ENCODE assay signal across 16 mouse cellular contexts in genomic region chr16:64391440-64392197, GRCm38 (mm10).
DNase-seq lines count a peak whose midpoint lies in the region; ATAC-seq lines count a peak whose summit lies in the region.
"Had no signal": no experiment of that assay in that cellular context is flagged by ENCODE, and none has a peak within 500 bp of the region (broad histone marks: within the 10 kb centered on the region; RNA-seq: fewer than 3 reads in every experiment).

No protein-coding gene starts in this region.

- H3K9me3 ChIP-seq in forebrain, embryonic 14.5 days (replicated peaks; ENCODE audit: control insufficient read depth, low read length) = no peaks in the 10 kb centered on the region
- H3K9me3 ChIP-seq in forebrain, embryonic 11.5 days (ENCODE audit: control insufficient read depth, low read length) = no peaks in the 10 kb centered on the region
- no peaks in the 10 kb centered on the region for H3K9me3 ChIP-seq in forebrain, embryonic 16.5 days (ENCODE audit: control insufficient read depth, low read length)
- no peaks in the 10 kb centered on the region for H3K9me3 ChIP-seq in midbrain, embryonic 16.5 days (replicated peaks; ENCODE audit: control insufficient read depth, low read length, poor library complexity, severe bottlenecking)
- H3K9me3 ChIP-seq: embryonic facial prominence, embryonic 15.5 days; heart, embryonic 13.5 days; stomach, embryonic 15.5 days had no signal

- H3K4me3 ChIP-seq in forebrain, embryonic 14.5 days (ENCODE audit: low read depth, low read length) = no peak overlapping the region
- H3K4me3 ChIP-seq in forebrain, embryonic 11.5 days (ENCODE audit: low read depth, low read length) = no peak overlapping the region
- H3K4me3 ChIP-seq in forebrain, embryonic 16.5 days (replicated peaks; ENCODE audit: low read length) = no peak overlapping the region
- H3K4me3 ChIP-seq in midbrain, embryonic 16.5 days (ENCODE audit: low read depth, low read length) = no peak overlapping the region
- H3K4me3 ChIP-seq: embryonic facial prominence, embryonic 15.5 days; heart, embryonic 13.5 days; megakaryocyte, embryonic 14.5 days; stomach, embryonic 15.5 days had no signal

- H3K4me2 ChIP-seq in forebrain, embryonic 14.5 days (ENCODE audit: low read length) = no peak overlapping the region
- H3K4me2 ChIP-seq in forebrain, embryonic 11.5 days (ENCODE audit: low read depth, low read length, severe bottlenecking) = no peak overlapping the region
- H3K4me2 ChIP-seq in forebrain, embryonic 16.5 days (ENCODE audit: low read length) = no peak overlapping the region
- no peak overlapping the region for H3K4me2 ChIP-seq in midbrain, embryonic 16.5 days (ENCODE audit: low read length)
- H3K4me2 ChIP-seq: embryonic facial prominence, embryonic 15.5 days; heart, embryonic 13.5 days; stomach, embryonic 15.5 days had no signal

- 30% methylated on average over 8 of the region's 8 CpGs for WGBS in forebrain, embryonic 14.5 days
- 30% methylated on average over 8 of the region's 8 CpGs for WGBS in forebrain, embryonic 11.5 days
- WGBS in forebrain, embryonic 16.5 days = 21% methylated on average over 8 of the region's 8 CpGs
- WGBS in midbrain, embryonic 16.5 days = 23% methylated on average over 8 of the region's 8 CpGs

- H3K36me3 ChIP-seq in forebrain, embryonic 14.5 days (ENCODE audit: control insufficient read depth, insufficient read depth, low read length) = no peaks in the 10 kb centered on the region
- no peaks in the 10 kb centered on the region for H3K36me3 ChIP-seq in forebrain, embryonic 11.5 days (ENCODE audit: control insufficient read depth, insufficient read depth, low read length)
- no peaks in the 10 kb centered on the region for H3K36me3 ChIP-seq in forebrain, embryonic 16.5 days (ENCODE audit: control insufficient read depth, insufficient read depth)
- no peaks in the 10 kb centered on the region for H3K36me3 ChIP-seq in midbrain, embryonic 16.5 days (ENCODE audit: control insufficient read depth, insufficient read depth, low read length)
- H3K36me3 ChIP-seq: embryonic facial prominence, embryonic 15.5 days; heart, embryonic 13.5 days; stomach, embryonic 15.5 days had no signal

- peak; percentile 52 for DNase-seq in forebrain, embryonic 14.5 days (ENCODE audit: low spot score)
- no peak for DNase-seq in forebrain, embryonic 11.5 days (ENCODE audit: low spot score)
- DNase-seq in cerebellum, adult 18-20 months = peak; percentile 61 to 74
- DNase-seq in heart, adult 11 months = no peak
- no peak for DNase-seq in frontal cortex, postnatal 10 days (ENCODE audit: low spot score in 2 of 2)
- no peak for DNase-seq in spleen, adult 12 weeks (ENCODE audit: low spot score)
- DNase-seq: gastrocnemius, postnatal 14 days had no signal

- H3K4me1 ChIP-seq in forebrain, embryonic 14.5 days (ENCODE audit: control insufficient read depth, insufficient read depth, low read length) = no peaks in the 10 kb centered on the region
- H3K4me1 ChIP-seq in forebrain, embryonic 11.5 days (replicated peaks; ENCODE audit: control insufficient read depth, insufficient read depth, low read length) = no peaks in the 10 kb centered on the region; the same call in 1 of the 2 replicates
- H3K4me1 ChIP-seq in forebrain, embryonic 16.5 days (replicated peaks; ENCODE audit: control insufficient read depth, insufficient read depth, low read length) = peaks cover 3% of the 10 kb centered on the region
- no peaks in the 10 kb centered on the region for H3K4me1 ChIP-seq in midbrain, embryonic 16.5 days (ENCODE audit: control insufficient read depth, insufficient read depth, low read length)
- H3K4me1 ChIP-seq: embryonic facial prominence, embryonic 15.5 days; megakaryocyte, embryonic 14.5 days; stomach, embryonic 15.5 days had no signal

- no peaks in the 10 kb centered on the region for H3K27me3 ChIP-seq in forebrain, embryonic 14.5 days (replicated peaks; ENCODE audit: control insufficient read depth, insufficient read depth, low read length)
- H3K27me3 ChIP-seq in forebrain, embryonic 11.5 days (ENCODE audit: control insufficient read depth, insufficient read depth, low read length) = no peaks in the 10 kb centered on the region
- H3K27me3 ChIP-seq in forebrain, embryonic 16.5 days (replicated peaks; ENCODE audit: control insufficient read depth, insufficient read depth, low read length) = no peaks in the 10 kb centered on the region
- no peaks in the 10 kb centered on the region for H3K27me3 ChIP-seq in midbrain, embryonic 16.5 days (ENCODE audit: control insufficient read depth, insufficient read depth, low read depth, low read length)
- H3K27me3 ChIP-seq: embryonic facial prominence, embryonic 15.5 days; heart, embryonic 13.5 days; megakaryocyte, embryonic 14.5 days; stomach, embryonic 15.5 days had no signal

- H3K27ac ChIP-seq in forebrain, embryonic 14.5 days (ENCODE audit: low read depth, low read length) = no peak overlapping the region
- H3K27ac ChIP-seq in forebrain, embryonic 11.5 days (ENCODE audit: low read depth, low read length) = no peak overlapping the region
- peak overlapping the region; percentile 39 for H3K27ac ChIP-seq in forebrain, embryonic 16.5 days (ENCODE audit: low read length)
- no peak overlapping the region for H3K27ac ChIP-seq in midbrain, embryonic 16.5 days (ENCODE audit: low read length)
- H3K27ac ChIP-seq: embryonic facial prominence, embryonic 15.5 days; heart, embryonic 13.5 days; liver, embryonic 14.5 days; stomach, embryonic 15.5 days had no signal

- H3K9ac ChIP-seq in forebrain, embryonic 14.5 days (ENCODE audit: low read length) = no peak overlapping the region
- no peak overlapping the region for H3K9ac ChIP-seq in forebrain, embryonic 11.5 days (ENCODE audit: low read length)
- H3K9ac ChIP-seq in forebrain, embryonic 16.5 days (replicated peaks; ENCODE audit: low read depth, low read length) = no peak overlapping the region
- no peak overlapping the region for H3K9ac ChIP-seq in midbrain, embryonic 16.5 days (ENCODE audit: low read depth, low read length)
- H3K9ac ChIP-seq: embryonic facial prominence, embryonic 15.5 days; heart, embryonic 13.5 days; liver, embryonic 14.5 days; stomach, embryonic 15.5 days had no signal

- ATAC-seq in forebrain, embryonic 14.5 days = peak; percentile 54; the same call in 1 of the 2 replicates
- no peak for ATAC-seq in forebrain, embryonic 11.5 days (replicated peaks; ENCODE audit: low FRiP score)
- peak; percentile 67 for ATAC-seq in forebrain, embryonic 16.5 days
- ATAC-seq in midbrain, embryonic 16.5 days = peak; percentile 45; the same call in 1 of the 2 replicates
- ATAC-seq: lung, postnatal 0 days; Patski had no signal

Comparison
In these comparisons a context has a peak if more than half of its experiments do, and no peak if none do; other contexts are left out.
1. DNase-seq: peak in forebrain, embryonic 14.5 days (single experiment) and cerebellum, adult 18-20 months (2 of 2); none in forebrain, embryonic 11.5 days (single experiment), heart, adult 11 months (single experiment), frontal cortex, postnatal 10 days (0 of 2) and spleen, adult 12 weeks (single experiment).